Mouse (Mus musculus): ENCODE data around the gene Pdgfb.

DNA sequence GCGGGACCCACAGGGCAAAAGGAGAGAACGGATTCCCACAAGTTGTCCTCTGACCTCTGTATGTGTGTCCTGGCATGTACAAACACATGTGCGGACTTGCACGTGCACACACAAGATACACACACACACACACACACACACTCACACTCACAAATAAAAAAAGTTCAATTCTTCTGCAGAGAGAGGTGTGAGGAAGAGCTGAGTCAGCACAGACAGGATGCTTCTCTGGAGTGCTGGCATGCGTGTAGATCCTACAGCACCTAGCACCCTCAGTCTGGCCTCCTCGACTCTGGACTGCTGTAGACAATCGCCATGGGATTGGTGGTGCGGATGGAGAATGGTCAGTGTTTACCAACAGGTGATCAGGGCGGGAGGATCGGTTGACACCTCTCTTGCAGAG is 29.5 kb upstream of the Pdgfb start:
- TF ChIP-seq HCFC1 (IDR thresholded peaks at IDR 0.05; ENCODE audit: borderline replicate concordance, insufficient read depth, low read length) (no peak), ZNF384 (IDR thresholded peaks at IDR 0.05; ENCODE audit: low read depth, low read length) (no peak), CHD2 (IDR thresholded peaks at IDR 0.05; ENCODE audit: low read depth, low read length) (no peak)

Data from ES-E14 (cell line).